Mouse (Mus musculus): ENCODE results near the gene Dclk1.

- TF ChIP-seq CTCF (IDR thresholded peaks at IDR 0.05; ENCODE audit: low read depth, low read length) (no peak), POLR2AphosphoS5 (IDR thresholded peaks at IDR 0.05; ENCODE audit: insufficient replicate concordance, low read depth, low read length) (no peak), GATA1 (IDR thresholded peaks at IDR 0.05; ENCODE audit: borderline replicate concordance, low read length) (no peak)
These were observed 108.0 kb downstream of the Dclk1 start for GRCm38 (mm10) chr3:55350194-55350593.
